Mouse (Mus musculus) left cerebral cortex, adult 11 months (tissue): ENCODE measurements at regions not wholly inside any gene's neighbourhood (a gene's known extent, or its start where the extent isn't known, plus 50 kb on each side); places are given as distances from the start of the nearest gene placed in this dataset.

Source experiments
- DNase-seq: peaks from one replicate; pipeline ENCODE4 v3.0.0; 2022; ENCODE audit warnings: low spot score

DNA sequence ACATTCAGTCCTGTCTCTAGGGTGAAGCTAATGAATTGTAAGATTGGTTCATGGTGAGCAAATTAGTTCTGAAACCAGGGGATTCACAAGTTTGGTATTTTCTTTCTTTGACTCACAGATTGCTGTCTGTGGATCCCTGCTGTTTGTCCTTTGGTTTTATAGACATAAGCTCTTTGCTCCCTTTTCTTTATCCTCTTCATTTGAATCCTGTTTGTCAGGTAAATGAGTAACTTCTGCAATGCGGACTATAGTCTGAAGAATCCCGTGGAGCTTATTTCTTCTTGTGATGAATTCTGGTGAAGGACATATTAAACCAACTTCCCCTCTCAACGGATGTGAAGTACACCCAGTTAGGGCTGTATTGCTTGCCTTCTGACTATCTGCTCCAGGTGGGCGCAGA, 69.6 kb upstream of the Fndc3a start:
- DNase-seq: no peak

DNA sequence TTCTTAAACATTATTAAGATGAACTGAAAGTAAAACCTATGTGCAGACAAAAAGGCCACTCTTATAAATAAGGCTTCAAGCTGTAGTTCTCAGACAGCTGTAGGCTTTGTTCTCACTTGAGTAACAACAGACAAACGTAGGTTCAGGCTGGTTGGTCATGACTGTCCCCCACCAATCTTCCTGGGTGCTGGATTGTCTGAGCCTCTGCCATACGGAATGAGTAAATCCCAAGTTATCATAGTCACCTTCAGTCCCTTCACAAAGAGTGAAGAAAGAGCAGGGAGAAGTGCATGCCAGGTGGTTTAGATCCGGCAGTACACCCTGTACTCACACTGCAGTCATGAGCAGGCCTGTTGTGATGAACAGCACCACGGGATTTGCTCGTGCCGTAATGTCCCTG, 69.0 kb upstream of the Fndc3a start:
- no peak for DNase-seq

DNA sequence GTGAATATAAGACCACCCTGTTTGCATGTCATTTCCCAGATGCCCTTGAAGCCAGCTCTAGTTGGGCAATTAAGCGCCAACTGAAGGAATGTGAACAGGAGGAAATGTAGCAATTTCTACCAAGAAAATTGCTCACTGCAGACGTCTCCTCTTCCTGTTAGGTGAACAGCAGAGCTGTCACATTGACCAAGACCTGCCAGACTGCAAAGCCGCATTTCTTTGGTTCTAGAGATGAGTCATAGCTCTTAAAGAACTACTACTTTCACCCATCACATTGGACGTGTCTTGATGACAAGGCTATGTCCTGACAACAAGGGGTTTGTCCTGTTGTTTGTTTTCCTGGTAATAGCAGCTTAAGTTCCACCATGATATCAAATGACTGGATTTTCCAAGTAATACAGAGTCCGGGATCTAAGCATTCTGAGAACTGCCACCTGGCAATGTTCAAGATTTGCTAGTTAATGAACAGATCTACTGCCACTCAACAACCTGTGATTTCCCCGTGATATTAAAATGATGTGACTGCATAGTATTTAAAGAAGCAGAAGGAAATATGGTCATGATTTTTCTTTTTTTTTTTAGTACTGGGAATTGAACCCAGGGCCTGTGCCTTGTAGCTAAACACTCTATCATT, 68.2 kb upstream of the Fndc3a start:
- DNase-seq: no peak

DNA sequence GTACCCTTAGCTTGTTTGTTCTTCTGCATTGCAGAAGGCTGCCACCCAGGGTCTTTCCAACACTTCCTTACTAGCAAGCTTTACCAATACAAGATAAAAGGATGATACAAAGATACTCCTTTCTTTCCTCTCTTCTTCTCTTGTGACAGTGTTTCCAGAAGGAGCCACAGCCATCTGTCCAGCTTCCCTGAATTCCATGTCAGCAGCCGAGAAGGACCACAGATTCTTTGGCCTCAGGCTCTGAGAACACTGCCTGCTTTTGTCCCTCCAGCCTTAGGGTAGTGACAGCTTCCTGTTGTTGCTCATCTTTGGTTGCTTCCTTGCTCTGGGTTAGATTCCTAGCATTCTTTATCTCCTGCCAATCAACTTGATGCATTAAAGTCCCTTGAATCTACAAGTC, 60.4 kb upstream of the Fndc3a start:
- DNase-seq: no peak

DNA sequence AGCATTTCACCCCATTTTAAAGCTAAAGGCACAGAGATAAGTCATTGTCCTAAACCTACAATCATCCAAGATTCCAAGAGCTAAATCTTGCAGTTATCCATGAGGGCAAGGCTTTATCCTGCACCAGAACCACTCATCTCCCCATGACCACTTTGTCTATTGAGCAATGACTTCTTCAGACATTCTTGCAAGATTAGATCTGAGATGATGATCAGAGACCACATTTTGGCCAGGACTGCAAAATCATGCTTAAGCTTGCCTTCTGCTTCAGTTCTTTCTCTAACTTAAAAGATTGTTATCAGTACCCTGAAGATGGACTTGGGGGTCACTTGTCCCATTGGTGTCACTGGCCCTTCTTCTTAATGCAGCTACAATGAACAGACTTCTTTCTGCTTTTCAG, 50.3 kb upstream of the Fndc3a start:
- DNase-seq: no peak
